Mouse (Mus musculus): ENCODE measurements at regions not wholly inside any gene's neighbourhood (a gene's known extent, or its start where the extent isn't known, plus 50 kb on each side); places are given as distances from the start of the nearest gene placed in this dataset.

GRCm38 (mm10) chr3:120748513-120748912 lies 423.0 kb downstream of the Rwdd3 start:
- DNase-seq (ENCODE audit: low read depth, low spot score): no peak

GRCm38 (mm10) chr3:120747678-120748077 lies 423.8 kb downstream of the Rwdd3 start:
- DNase-seq (ENCODE audit: low read depth, low spot score): no peak

- DNase-seq (ENCODE audit: low read depth, low spot score): no peak
These were observed 438.2 kb downstream of the Rwdd3 start for GRCm38 (mm10) chr3:120733332-120733731.

- no peak for DNase-seq (ENCODE audit: low read depth, low spot score)
These were observed 439.1 kb downstream of the Rwdd3 start for GRCm38 (mm10) chr3:120732391-120732790.

GRCm38 (mm10) chr3:120731287-120731686 lies 440.2 kb downstream of the Rwdd3 start:
- DNase-seq (ENCODE audit: low read depth, low spot score): no peak

GRCm38 (mm10) chr3:120730225-120730624 lies 441.3 kb downstream of the Rwdd3 start:
- no peak for DNase-seq (ENCODE audit: low read depth, low spot score)

- no peak for DNase-seq (ENCODE audit: low read depth, low spot score)
These were observed 441.8 kb downstream of the Rwdd3 start for GRCm38 (mm10) chr3:120729671-120730070.

- no peak for DNase-seq (ENCODE audit: low read depth, low spot score)
These were observed 486.3 kb downstream of the Rwdd3 start for GRCm38 (mm10) chr3:120685227-120685626.

GRCm38 (mm10) chr3:120675906-120676305 lies 495.6 kb downstream of the Rwdd3 start:
- DNase-seq (ENCODE audit: low read depth, low spot score): no peak

- no peak for DNase-seq (ENCODE audit: low read depth, low spot score)
These were observed 502.8 kb downstream of the Rwdd3 start for GRCm38 (mm10) chr3:120668654-120669053.

- DNase-seq (ENCODE audit: low read depth, low spot score): no peak
These were observed 509.0 kb downstream of the Rwdd3 start for GRCm38 (mm10) chr3:120662521-120662920.

- no peak for DNase-seq (ENCODE audit: low read depth, low spot score)
These were observed 510.7 kb downstream of the Rwdd3 start for GRCm38 (mm10) chr3:120660776-120661175.

GRCm38 (mm10) chr3:120649047-120649868 lies 522.2 kb downstream of the Rwdd3 start:
- DNase-seq (ENCODE audit: low read depth, low spot score): no peak

GRCm38 (mm10) chr3:120648391-120648790 lies 523.1 kb downstream of the Rwdd3 start:
- DNase-seq (ENCODE audit: low read depth, low spot score): no peak

- DNase-seq (ENCODE audit: low read depth, low spot score): no peak
These were observed 534.7 kb downstream of the Rwdd3 start for GRCm38 (mm10) chr3:120636669-120637305.

- no peak for DNase-seq (ENCODE audit: low read depth, low spot score)
These were observed 553.1 kb downstream of the Rwdd3 start for GRCm38 (mm10) chr3:120618358-120618757.

- no peak for DNase-seq (ENCODE audit: low read depth, low spot score)
These were observed 577.3 kb downstream of the Rwdd3 start for GRCm38 (mm10) chr3:120594226-120594625.

- no peak for DNase-seq (ENCODE audit: low read depth, low spot score)
These were observed 580.3 kb downstream of the Rwdd3 start for GRCm38 (mm10) chr3:120591183-120591582.

GRCm38 (mm10) chr3:120570806-120571425 lies 600.6 kb downstream of the Rwdd3 start:
- no peak for DNase-seq (ENCODE audit: low read depth, low spot score)

- DNase-seq (ENCODE audit: low read depth, low spot score): no peak
These were observed 629.7 kb downstream of the Rwdd3 start for GRCm38 (mm10) chr3:120541556-120542476.

- no peak for DNase-seq (ENCODE audit: low read depth, low spot score)
These were observed 637.6 kb downstream of the Rwdd3 start for GRCm38 (mm10) chr3:120533901-120534300.

All from skeletal muscle tissue, adult 2 months (tissue).